Mouse (Mus musculus): ENCODE results near the gene Dab1. TPM values are rescaled to one million over a fixed set of nuclear protein-coding genes. Genes with fewer than 3 reads are reported as not detected.

The Dab1 gene
- polyA plus RNA-seq, 1 experiment from 2014 or later = 3.0 TPM

GRCm38 (mm10) chr4:104716506-104716905 lies 1097.3 kb downstream of the Dab1 start:
- H3K9me3 ChIP-seq (ENCODE audit: control insufficient read depth, low read length) = no peaks in the 10 kb centered on the region
- peaks cover 5% of the 10 kb centered on the region for H3K4me1 ChIP-seq (replicated peaks; ENCODE audit: control insufficient read depth, insufficient read depth, low read length)
- no peaks in the 10 kb centered on the region for H3K27me3 ChIP-seq (ENCODE audit: control insufficient read depth, insufficient read depth, low read depth, low read length)
- H3K4me3 ChIP-seq (ENCODE audit: low read length) = no peak overlapping the region
- WGBS = 46% methylated on average over 1 of the region's 1 CpGs
- H3K9ac ChIP-seq (ENCODE audit: low read length) = no peak overlapping the region
- no peak overlapping the region for H3K27ac ChIP-seq (ENCODE audit: low read length)
- no peak for ATAC-seq (ENCODE audit: low read depth)
- no peak overlapping the region for H3K4me2 ChIP-seq (ENCODE audit: low read depth, low read length)
- no peaks in the 10 kb centered on the region for H3K36me3 ChIP-seq (ENCODE audit: control insufficient read depth, insufficient read depth, low read length)

GRCm38 (mm10) chr4:104718973-104719795 lies 1100.0 kb downstream of the Dab1 start:
- H3K4me1 ChIP-seq (replicated peaks; ENCODE audit: control insufficient read depth, insufficient read depth, low read length) = peaks cover 5% of the 10 kb centered on the region
- peak; percentile 72 for ATAC-seq (ENCODE audit: low read depth)
- no peaks in the 10 kb centered on the region for H3K9me3 ChIP-seq (ENCODE audit: control insufficient read depth, low read length)
- H3K9ac ChIP-seq (ENCODE audit: low read length) = no peak overlapping the region
- H3K27me3 ChIP-seq (ENCODE audit: control insufficient read depth, insufficient read depth, low read depth, low read length) = no peaks in the 10 kb centered on the region
- no peaks in the 10 kb centered on the region for H3K36me3 ChIP-seq (ENCODE audit: control insufficient read depth, insufficient read depth, low read length)
- H3K4me2 ChIP-seq (ENCODE audit: low read depth, low read length) = no peak overlapping the region
- WGBS = 33% methylated on average over 13 of the region's 13 CpGs
- H3K4me3 ChIP-seq (ENCODE audit: low read length) = no peak overlapping the region
- H3K27ac ChIP-seq (ENCODE audit: low read length) = no peak overlapping the region

DNA sequence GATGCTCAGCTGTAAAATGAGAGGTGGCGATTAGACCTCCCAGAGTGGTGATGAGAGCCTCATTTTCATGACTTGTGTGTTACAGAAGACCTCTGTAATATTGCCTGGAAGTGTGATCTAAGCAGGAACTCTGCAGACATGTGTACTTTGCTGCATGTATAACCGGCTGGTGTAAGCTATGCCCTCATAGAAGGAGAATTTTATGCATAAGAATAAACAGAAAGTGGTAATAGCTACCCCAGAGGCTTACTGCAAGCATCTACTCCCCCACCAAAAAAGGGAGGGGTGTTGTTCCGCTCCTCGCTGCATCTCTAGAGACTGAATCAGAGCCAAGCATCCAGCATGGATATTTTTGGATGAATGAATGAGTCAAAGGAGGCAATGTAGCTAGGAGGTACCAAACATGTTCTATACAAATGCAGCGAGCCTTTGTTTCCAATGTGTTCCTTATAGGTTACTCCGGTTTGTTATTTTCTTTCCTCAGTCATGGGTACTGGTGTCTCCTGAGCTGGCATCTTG lies 1104.4 kb downstream of the Dab1 start:
- H3K4me3 ChIP-seq (ENCODE audit: low read length) = no peak overlapping the region
- H3K27ac ChIP-seq (ENCODE audit: low read length) = no peak overlapping the region
- no peaks in the 10 kb centered on the region for H3K9me3 ChIP-seq (ENCODE audit: control insufficient read depth, low read length)
- H3K9ac ChIP-seq (ENCODE audit: low read length) = no peak overlapping the region
- H3K4me1 ChIP-seq (replicated peaks; ENCODE audit: control insufficient read depth, insufficient read depth, low read length) = peaks cover 5% of the 10 kb centered on the region
- WGBS = 74% methylated on average over 6 of the region's 6 CpGs
- ATAC-seq (ENCODE audit: low read depth) = no peak
- no peaks in the 10 kb centered on the region for H3K27me3 ChIP-seq (ENCODE audit: control insufficient read depth, insufficient read depth, low read depth, low read length)
- no peaks in the 10 kb centered on the region for H3K36me3 ChIP-seq (ENCODE audit: control insufficient read depth, insufficient read depth, low read length)
- no peak overlapping the region for H3K4me2 ChIP-seq (ENCODE audit: low read depth, low read length)

GRCm38 (mm10) chr4:104724258-104724657 lies 1105.1 kb downstream of the Dab1 start:
- no peak overlapping the region for H3K4me3 ChIP-seq (ENCODE audit: low read length)
- no peaks in the 10 kb centered on the region for H3K27me3 ChIP-seq (ENCODE audit: control insufficient read depth, insufficient read depth, low read depth, low read length)
- WGBS = 65% methylated on average over 5 of the region's 5 CpGs
- ATAC-seq (ENCODE audit: low read depth) = no peak
- no peak overlapping the region for H3K9ac ChIP-seq (ENCODE audit: low read length)
- no peak overlapping the region for H3K27ac ChIP-seq (ENCODE audit: low read length)
- no peak overlapping the region for H3K4me2 ChIP-seq (ENCODE audit: low read depth, low read length)
- H3K9me3 ChIP-seq (ENCODE audit: control insufficient read depth, low read length) = no peaks in the 10 kb centered on the region
- no peaks in the 10 kb centered on the region for H3K36me3 ChIP-seq (ENCODE audit: control insufficient read depth, insufficient read depth, low read length)
- H3K4me1 ChIP-seq (replicated peaks; ENCODE audit: control insufficient read depth, insufficient read depth, low read length) = no peaks in the 10 kb centered on the region; the same call in 1 of the 2 replicates

GRCm38 (mm10) chr4:104725673-104726072 lies 1106.5 kb downstream of the Dab1 start:
- Histone ChIP-seq H3K4me2 (ENCODE audit: low read depth, low read length) (no peak overlapping the region), H3K4me1 (replicated peaks; ENCODE audit: control insufficient read depth, insufficient read depth, low read length) (no peaks in the 10 kb centered on the region)
- 41% methylated on average over 3 of the region's 3 CpGs for WGBS

DNA sequence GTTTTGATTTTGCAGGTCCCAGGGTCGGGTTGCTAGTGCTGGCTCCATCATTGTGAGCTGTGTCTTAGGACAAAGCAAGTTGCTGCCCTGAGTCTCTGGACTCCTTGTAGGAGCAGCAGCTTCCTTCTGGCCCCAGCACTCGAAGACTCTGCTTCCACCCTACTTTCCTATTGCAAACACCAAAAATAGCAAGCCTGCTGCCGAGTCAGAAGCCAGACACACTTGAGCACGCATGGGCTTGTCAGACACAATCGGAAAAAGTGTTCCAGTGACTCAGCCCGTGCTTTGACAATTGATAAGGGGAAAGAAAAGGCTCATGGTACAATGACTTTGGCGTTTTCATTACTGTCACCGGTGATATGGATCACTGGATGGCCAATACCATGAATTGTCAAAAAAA lies 1110.0 kb downstream of the Dab1 start:
- no peak for ATAC-seq (ENCODE audit: low read depth)
- H3K4me1 ChIP-seq (replicated peaks; ENCODE audit: control insufficient read depth, insufficient read depth, low read length) = no peaks in the 10 kb centered on the region
- H3K4me3 ChIP-seq (ENCODE audit: low read length) = no peak overlapping the region
- WGBS = 63% methylated on average over 8 of the region's 8 CpGs
- no peaks in the 10 kb centered on the region for H3K9me3 ChIP-seq (ENCODE audit: control insufficient read depth, low read length)
- no peak overlapping the region for H3K9ac ChIP-seq (ENCODE audit: low read length)
- H3K27ac ChIP-seq (ENCODE audit: low read length) = no peak overlapping the region
- no peaks in the 10 kb centered on the region for H3K27me3 ChIP-seq (ENCODE audit: control insufficient read depth, insufficient read depth, low read depth, low read length)
- no peaks in the 10 kb centered on the region for H3K36me3 ChIP-seq (ENCODE audit: control insufficient read depth, insufficient read depth, low read length)
- no peak overlapping the region for H3K4me2 ChIP-seq (ENCODE audit: low read depth, low read length)

More at GRCm38 (mm10) chr4:104725673-104726072, 1106.5 kb downstream of the Dab1 start:
- no peak for ATAC-seq (ENCODE audit: low read depth)
- Histone ChIP-seq H3K9ac (ENCODE audit: low read length) (no peak overlapping the region), H3K36me3 (ENCODE audit: control insufficient read depth, insufficient read depth, low read length) (no peaks in the 10 kb centered on the region), H3K27me3 (ENCODE audit: control insufficient read depth, insufficient read depth, low read depth, low read length) (no peaks in the 10 kb centered on the region), H3K9me3 (ENCODE audit: control insufficient read depth, low read length) (no peaks in the 10 kb centered on the region), H3K27ac (ENCODE audit: low read length) (no peak overlapping the region), H3K4me3 (ENCODE audit: low read length) (no peak overlapping the region)

- Histone ChIP-seq H3K4me3 (ENCODE audit: low read length) (no peak overlapping the region), H3K9ac (ENCODE audit: low read length) (no peak overlapping the region), H3K4me2 (ENCODE audit: low read depth, low read length) (no peak overlapping the region), H3K9me3 (ENCODE audit: control insufficient read depth, low read length) (no peaks in the 10 kb centered on the region), H3K36me3 (ENCODE audit: control insufficient read depth, insufficient read depth, low read length) (no peaks in the 10 kb centered on the region), H3K4me1 (replicated peaks; ENCODE audit: control insufficient read depth, insufficient read depth, low read length) (no peaks in the 10 kb centered on the region), H3K27ac (ENCODE audit: low read length) (no peak overlapping the region), H3K27me3 (ENCODE audit: control insufficient read depth, insufficient read depth, low read depth, low read length) (no peaks in the 10 kb centered on the region)
- WGBS = 44% methylated on average over 6 of the region's 6 CpGs
- ATAC-seq (ENCODE audit: low read depth) = no peak
Measured at GRCm38 (mm10) chr4:104746500-104746899, 1127.3 kb downstream of the Dab1 start.

DNA sequence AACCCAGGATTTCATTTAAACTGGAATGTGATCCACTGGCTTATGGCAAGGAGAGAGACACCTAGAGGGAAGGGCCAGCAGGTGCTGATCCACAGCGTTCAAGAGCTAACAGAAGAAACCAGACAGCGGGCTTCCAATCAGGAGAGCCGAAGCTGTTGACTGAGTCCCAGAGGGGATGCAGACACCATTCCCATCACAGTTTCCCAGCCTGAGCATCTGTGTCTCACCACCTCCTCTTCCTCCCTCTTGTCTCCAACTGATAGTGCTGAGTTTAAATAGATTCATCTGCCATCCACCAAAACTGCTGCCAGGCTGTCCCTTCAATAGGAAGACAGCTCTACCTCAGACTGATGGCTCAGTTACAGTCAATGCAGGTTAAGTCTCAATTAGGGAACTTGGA lies 1134.9 kb downstream of the Dab1 start:
- H3K36me3 ChIP-seq (ENCODE audit: control insufficient read depth, insufficient read depth, low read length) = no peaks in the 10 kb centered on the region
- H3K4me3 ChIP-seq (ENCODE audit: low read length) = no peak overlapping the region
- H3K4me2 ChIP-seq (ENCODE audit: low read depth, low read length) = no peak overlapping the region
- ATAC-seq (ENCODE audit: low read depth) = no peak
- no peak overlapping the region for H3K27ac ChIP-seq (ENCODE audit: low read length)
- no peaks in the 10 kb centered on the region for H3K4me1 ChIP-seq (replicated peaks; ENCODE audit: control insufficient read depth, insufficient read depth, low read length)
- H3K27me3 ChIP-seq (ENCODE audit: control insufficient read depth, insufficient read depth, low read depth, low read length) = no peaks in the 10 kb centered on the region
- no peaks in the 10 kb centered on the region for H3K9me3 ChIP-seq (ENCODE audit: control insufficient read depth, low read length)
- 73% methylated on average over 3 of the region's 3 CpGs for WGBS
- H3K9ac ChIP-seq (ENCODE audit: low read length) = no peak overlapping the region

- Histone ChIP-seq H3K9me3 (ENCODE audit: control insufficient read depth, low read length) (no peaks in the 10 kb centered on the region), H3K4me1 (replicated peaks; ENCODE audit: control insufficient read depth, insufficient read depth, low read length) (no peaks in the 10 kb centered on the region), H3K36me3 (ENCODE audit: control insufficient read depth, insufficient read depth, low read length) (no peaks in the 10 kb centered on the region), H3K4me3 (ENCODE audit: low read length) (no peak overlapping the region), H3K4me2 (ENCODE audit: low read depth, low read length) (no peak overlapping the region), H3K27me3 (ENCODE audit: control insufficient read depth, insufficient read depth, low read depth, low read length) (no peaks in the 10 kb centered on the region), H3K27ac (ENCODE audit: low read length) (no peak overlapping the region), H3K9ac (ENCODE audit: low read length) (no peak overlapping the region)
- 66% methylated on average over 13 of the region's 13 CpGs for WGBS
- ATAC-seq (ENCODE audit: low read depth) = no peak
Measured at GRCm38 (mm10) chr4:104760878-104761624, 1141.9 kb downstream of the Dab1 start.
